Mouse (Mus musculus) E14TG2a.4 (cell line): Measurements from ENCODE around the gene Abhd2.

Experiments
- CTCF ChIP-seq: conservative IDR thresholded peaks from 2 replicates; pipeline ENCODE4 v1.5.1; 2014; ENCODE audit warnings: low read length
- NANOG ChIP-seq: IDR thresholded peaks from 2 replicates; pipeline ENCODE4 v1.6.1; 2014; ENCODE audit warnings: borderline replicate concordance, low read length, mixed read lengths
- POU5F1 ChIP-seq: IDR thresholded peaks from 2 replicates; pipeline ENCODE4 v1.6.1; 2014; ENCODE audit warnings: low read length, borderline replicate concordance

GRCm38 (mm10) chr7:79287226-79287625 lies 14.2 kb downstream of the Abhd2 start:
- TF ChIP-seq CTCF (no peak), POU5F1 (no peak), NANOG (no peak)
